Mouse (Mus musculus): Measurements from ENCODE around the gene Foxp3. TPM values are rescaled to one million over a fixed set of nuclear protein-coding genes. Genes with fewer than 3 reads are reported as not detected.
A peak's percentile ranks its signal among the peaks of the same experiment; 100 is the strongest.

The Foxp3 gene
- polyA plus RNA-seq, 1 experiment from 2014 or later: not detected

DNA sequence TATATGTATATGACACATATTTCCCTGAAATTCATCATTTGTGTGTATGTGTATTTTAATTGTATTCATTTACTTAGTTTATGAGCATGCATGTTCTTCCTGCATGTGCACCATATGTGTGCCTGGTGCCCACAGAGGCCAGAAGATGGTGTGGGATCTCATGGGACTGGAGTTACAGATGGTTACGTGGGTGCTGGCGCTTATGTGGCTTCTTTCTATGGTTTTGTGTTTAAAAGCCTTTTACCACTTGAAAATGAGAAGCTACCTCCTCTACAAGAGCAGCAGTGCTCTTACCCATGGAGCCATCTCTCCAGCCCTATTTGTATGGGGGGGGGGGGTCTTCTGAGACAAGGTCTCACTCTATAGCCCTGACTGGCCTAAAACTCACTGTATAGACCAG lies 7.7 kb downstream of the Foxp3 start:
- Histone ChIP-seq H3K4me2 (replicated peaks) (no peak overlapping the region), H3K27ac (no peak overlapping the region), H3K9ac (no peak overlapping the region), H3K36me3 (no peaks in the 10 kb centered on the region), H3K27me3 (no peaks in the 10 kb centered on the region), H3K9me3 (replicated peaks) (no peaks in the 10 kb centered on the region), H3K4me1 (no peaks in the 10 kb centered on the region), H3K4me3 (no peak overlapping the region)
- WGBS: 82% methylated on average over 2 of the region's 2 CpGs
- no peak for ATAC-seq (ENCODE audit: low FRiP score)

DNA sequence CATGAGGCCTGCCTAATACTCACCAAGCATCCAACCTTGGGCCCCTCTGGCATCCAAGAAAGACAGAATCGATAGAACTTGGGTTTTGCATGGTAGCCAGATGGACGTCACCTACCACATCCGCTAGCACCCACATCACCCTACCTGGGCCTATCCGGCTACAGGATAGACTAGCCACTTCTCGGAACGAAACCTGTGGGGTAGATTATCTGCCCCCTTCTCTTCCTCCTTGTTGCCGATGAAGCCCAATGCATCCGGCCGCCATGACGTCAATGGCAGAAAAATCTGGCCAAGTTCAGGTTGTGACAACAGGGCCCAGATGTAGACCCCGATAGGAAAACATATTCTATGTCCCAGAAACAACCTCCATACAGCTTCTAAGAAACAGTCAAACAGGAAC lies 10.4 kb downstream of the Foxp3 start:
- WGBS: 95% methylated on average over 9 of the region's 11 CpGs
- Histone ChIP-seq H3K4me1 (no peaks in the 10 kb centered on the region), H3K27ac (no peak overlapping the region), H3K4me3 (no peak overlapping the region), H3K36me3 (no peaks in the 10 kb centered on the region), H3K4me2 (replicated peaks) (no peak overlapping the region), H3K9me3 (replicated peaks) (no peaks in the 10 kb centered on the region), H3K27me3 (no peaks in the 10 kb centered on the region), H3K9ac (no peak overlapping the region)
- ATAC-seq (ENCODE audit: low FRiP score): no peak

DNA sequence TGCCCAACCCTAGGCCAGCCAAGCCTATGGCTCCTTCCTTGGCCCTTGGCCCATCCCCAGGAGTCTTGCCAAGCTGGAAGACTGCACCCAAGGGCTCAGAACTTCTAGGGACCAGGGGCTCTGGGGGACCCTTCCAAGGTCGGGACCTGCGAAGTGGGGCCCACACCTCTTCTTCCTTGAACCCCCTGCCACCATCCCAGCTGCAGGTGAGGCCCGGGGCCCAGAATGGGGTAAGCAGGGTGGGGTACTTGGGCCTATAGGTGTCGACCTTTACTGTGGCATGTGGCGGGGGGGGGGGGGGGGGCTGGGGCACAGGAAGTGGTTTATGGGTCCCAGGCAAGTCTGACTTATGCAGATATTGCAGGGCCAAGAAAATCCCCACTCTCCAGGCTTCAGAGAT lies 12.9 kb downstream of the Foxp3 start:
- Histone ChIP-seq H3K9ac (no peak overlapping the region), H3K9me3 (replicated peaks) (no peaks in the 10 kb centered on the region; the same call in 1 of the 2 replicates), H3K4me2 (replicated peaks) (no peak overlapping the region), H3K27me3 (no peaks in the 10 kb centered on the region), H3K4me1 (no peaks in the 10 kb centered on the region), H3K36me3 (no peaks in the 10 kb centered on the region), H3K4me3 (no peak overlapping the region), H3K27ac (no peak overlapping the region)
- no peak for ATAC-seq (ENCODE audit: low FRiP score)
- WGBS: 71% methylated on average over 4 of the region's 5 CpGs

DNA sequence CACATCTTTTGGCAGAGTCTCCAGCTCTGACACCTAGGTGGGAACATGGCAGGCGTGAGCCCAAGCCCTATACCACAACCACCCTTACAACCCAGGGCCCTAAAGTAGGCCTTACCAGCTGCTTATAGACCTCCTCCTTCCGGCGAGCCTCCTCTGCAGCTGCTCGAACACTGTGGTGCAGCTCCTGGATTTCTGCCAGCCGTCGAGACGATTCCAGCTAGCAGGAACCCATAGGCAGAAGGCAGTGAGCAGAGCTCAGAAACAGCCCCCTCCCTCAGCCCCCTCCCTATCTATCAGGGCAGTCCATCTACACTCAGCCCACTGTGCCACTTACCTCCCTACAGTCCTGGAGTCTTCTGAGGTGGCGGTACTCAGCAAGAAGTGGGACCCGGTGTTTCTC lies 21.9 kb downstream of the Foxp3 start:
- H3K9me3 ChIP-seq (replicated peaks): no peaks in the 10 kb centered on the region; the same call in 1 of the 2 replicates
- no peak overlapping the region for H3K4me3 ChIP-seq
- no peak overlapping the region for H3K9ac ChIP-seq
- H3K4me2 ChIP-seq (replicated peaks): no peak overlapping the region
- H3K36me3 ChIP-seq: peaks cover 19% of the 10 kb centered on the region
- H3K4me1 ChIP-seq: no peaks in the 10 kb centered on the region
- WGBS: 90% methylated on average over 9 of the region's 9 CpGs
- H3K27ac ChIP-seq: no peak overlapping the region
- ATAC-seq (ENCODE audit: low FRiP score): no peak
- H3K27me3 ChIP-seq: no peaks in the 10 kb centered on the region

DNA sequence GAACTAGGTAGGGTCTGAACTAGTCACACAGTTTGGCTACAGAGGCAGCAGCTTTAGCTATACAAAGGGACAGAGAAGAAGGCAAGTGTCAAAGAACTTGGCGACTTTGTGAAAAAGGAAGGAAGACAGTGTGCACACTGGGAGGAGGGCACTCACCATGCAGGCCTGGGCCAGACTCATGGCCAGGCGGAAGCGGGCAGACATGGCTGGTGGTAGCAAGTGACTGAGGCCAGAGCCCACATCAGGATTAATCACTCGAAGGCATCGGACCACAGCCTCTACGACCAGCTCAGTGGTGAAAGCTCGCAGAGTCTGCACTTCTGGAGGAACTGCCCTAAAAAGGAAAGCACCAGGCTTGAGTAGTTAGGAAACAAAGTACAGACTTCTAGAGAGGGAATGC lies 30.6 kb downstream of the Foxp3 start:
- H3K9me3 ChIP-seq (replicated peaks): 0 out of 2 replicates have a peak, but pooled peaks cover 3% of the 10 kb centered on the region
- H3K36me3 ChIP-seq: peaks cover 3% of the 10 kb centered on the region; the same call in 1 of the 2 replicates
- no peaks in the 10 kb centered on the region for H3K27me3 ChIP-seq
- H3K4me1 ChIP-seq: 0 out of 2 replicates have a peak, but pooled peaks cover 2% of the 10 kb centered on the region
- H3K27ac ChIP-seq: no peak overlapping the region
- no peak for ATAC-seq (ENCODE audit: low FRiP score)
- peak overlapping the region; percentile 53 for H3K4me2 ChIP-seq (replicated peaks)
- no peak overlapping the region for H3K4me3 ChIP-seq
- H3K9ac ChIP-seq: no peak overlapping the region
- WGBS: 90% methylated on average over 7 of the region's 7 CpGs

DNA sequence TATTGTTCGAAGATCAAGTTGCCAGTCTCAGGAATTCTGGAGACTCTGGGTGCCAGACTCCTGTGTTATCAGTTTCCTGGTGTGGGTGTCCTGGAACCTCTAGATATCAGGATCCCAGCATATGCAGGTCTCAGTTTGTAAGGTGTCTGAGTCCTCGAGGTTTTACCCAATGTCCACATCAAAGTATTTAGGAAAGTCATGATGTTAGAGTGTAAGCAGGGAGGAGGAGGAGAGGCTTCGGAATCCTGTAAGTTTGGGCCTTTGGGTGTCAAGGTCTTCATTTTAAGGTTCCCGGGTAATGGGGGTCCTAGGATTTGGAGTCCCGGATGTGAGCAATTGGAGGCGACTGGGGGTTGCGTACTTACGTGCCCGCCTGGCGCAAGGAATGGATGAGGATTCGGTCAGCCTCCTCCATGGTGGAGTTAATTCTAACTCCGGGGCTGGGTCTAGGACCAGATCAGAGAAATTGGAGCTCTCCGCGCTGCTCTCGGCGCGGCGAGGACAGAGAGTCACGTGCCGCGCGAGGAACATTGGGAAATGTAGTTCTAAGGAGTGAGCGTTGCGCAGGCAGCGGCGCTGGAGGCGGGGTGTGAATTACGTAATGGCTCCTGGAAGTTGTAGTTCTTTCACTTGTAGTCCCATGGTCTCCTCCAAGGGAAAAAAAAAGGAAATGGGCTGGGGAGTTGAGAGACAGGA lies 31.6 kb downstream of the Foxp3 start, which contains the start of gene Ccdc22:
Gene Ccdc22, minus strand, starts transcription at position 639 of the 696 bp plus-strand sequence.
- no peak within 1 kb of the TSS for H3K27ac ChIP-seq
- peak within 1 kb of the TSS; percentile 53 for H3K4me2 ChIP-seq (replicated peaks)
- WGBS: 27% methylated on average over 28 of the region's 28 CpGs
- peak within 1 kb of the TSS; percentile 50 for H3K9ac ChIP-seq
- 0 out of 2 replicates have a peak, but pooled peaks cover 2% of the 10 kb centered on the region for H3K4me1 ChIP-seq
- peak within 1 kb of the TSS; percentile 42 for H3K4me3 ChIP-seq
- no peaks in the 10 kb centered on the region for H3K36me3 ChIP-seq
- H3K9me3 ChIP-seq (replicated peaks): 0 out of 2 replicates have a peak, but pooled peaks cover 3% of the 10 kb centered on the region
- ATAC-seq (ENCODE audit: low FRiP score): peak; percentile 88
- H3K27me3 ChIP-seq: no peaks in the 10 kb centered on the region

DNA sequence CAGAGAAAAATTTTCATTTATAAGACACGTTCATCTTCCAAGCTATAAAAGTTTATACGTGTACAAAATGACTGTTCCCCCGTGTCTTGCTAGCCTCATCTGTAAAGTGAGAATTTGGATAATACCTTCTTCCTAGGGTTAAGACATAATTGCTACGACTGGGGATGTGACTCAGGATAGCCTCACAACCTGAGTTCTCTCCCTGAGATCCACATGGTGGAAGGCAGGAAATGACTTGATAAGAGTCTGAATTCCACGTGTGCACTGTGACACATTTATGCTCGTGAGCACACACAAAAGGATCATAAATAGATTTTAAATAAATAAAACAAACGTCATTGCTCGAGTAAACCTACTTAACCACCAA lies 32.1 kb downstream of the Foxp3 start:
- Histone ChIP-seq H3K9ac (no peak overlapping the region), H3K36me3 (no peaks in the 10 kb centered on the region), H3K4me1 (0 out of 2 replicates have a peak, but pooled peaks cover 2% of the 10 kb centered on the region), H3K4me2 (replicated peaks) (no peak overlapping the region), H3K4me3 (no peak overlapping the region), H3K27me3 (no peaks in the 10 kb centered on the region), H3K9me3 (replicated peaks) (0 out of 2 replicates have a peak, but pooled peaks cover 3% of the 10 kb centered on the region), H3K27ac (no peak overlapping the region)
- ATAC-seq (ENCODE audit: low FRiP score): peak; percentile 51; the same call in 1 of the 2 replicates
- WGBS: 53% methylated on average over 8 of the region's 8 CpGs

DNA sequence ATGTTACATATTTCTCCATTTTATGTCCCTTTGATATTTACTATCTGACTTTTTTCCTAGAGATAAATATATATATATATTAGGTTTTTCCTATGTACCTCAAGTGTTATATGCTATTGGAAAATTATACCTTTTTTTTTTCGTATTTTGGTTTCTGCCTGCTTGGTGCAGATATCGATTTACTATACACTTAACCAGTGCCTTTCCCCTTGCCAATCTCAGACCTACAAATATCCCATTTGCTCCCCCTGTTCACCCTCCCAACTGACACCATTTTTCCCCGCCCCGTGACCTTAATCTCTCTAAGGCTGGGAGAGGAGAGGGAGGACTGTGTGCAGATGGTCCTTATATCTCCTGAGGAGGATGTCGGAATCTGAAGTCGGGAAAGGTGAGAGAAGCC lies 33.3 kb downstream of the Foxp3 start, which contains the start of gene Cacna1f:
Gene Cacna1f, plus strand, starts transcription at position 301 of the 400 bp plus-strand sequence.
- no peak within 1 kb of the TSS for H3K27ac ChIP-seq
- 66% methylated on average over 6 of the region's 6 CpGs for WGBS
- H3K9ac ChIP-seq: no peak within 1 kb of the TSS
- H3K9me3 ChIP-seq (replicated peaks): 0 out of 2 replicates have a peak, but pooled peaks cover 3% of the 10 kb centered on the region
- H3K36me3 ChIP-seq: no peaks in the 10 kb centered on the region
- ATAC-seq (ENCODE audit: low FRiP score): no peak
- no peak within 1 kb of the TSS for H3K4me2 ChIP-seq (replicated peaks)
- H3K4me1 ChIP-seq: 0 out of 2 replicates have a peak, but pooled peaks cover 2% of the 10 kb centered on the region
- H3K27me3 ChIP-seq: no peaks in the 10 kb centered on the region
- no peak within 1 kb of the TSS for H3K4me3 ChIP-seq

DNA sequence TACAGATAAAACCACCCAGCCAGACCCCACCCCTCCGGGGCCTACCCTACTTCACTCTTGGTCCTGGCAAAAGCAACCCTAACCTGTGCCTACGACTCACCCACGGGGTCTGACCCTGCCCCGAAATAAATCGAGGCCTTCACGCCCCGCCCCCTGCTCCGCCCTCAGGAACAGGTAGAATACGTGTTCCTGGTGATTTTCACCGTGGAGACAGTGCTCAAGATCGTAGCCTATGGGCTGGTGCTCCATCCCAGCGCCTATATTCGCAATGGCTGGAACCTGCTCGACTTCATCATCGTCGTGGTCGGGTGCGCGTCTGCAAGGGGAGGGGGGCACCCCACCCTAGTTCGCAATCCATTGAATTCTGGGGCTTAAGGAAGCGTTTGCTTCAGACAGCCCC lies 36.6 kb downstream of the Foxp3 start:
- no peaks in the 10 kb centered on the region for H3K27me3 ChIP-seq
- no peak overlapping the region for H3K27ac ChIP-seq
- H3K4me2 ChIP-seq (replicated peaks): peak overlapping the region; percentile 64
- no peaks in the 10 kb centered on the region for H3K36me3 ChIP-seq
- WGBS: 21% methylated on average over 21 of the region's 21 CpGs
- ATAC-seq (ENCODE audit: low FRiP score): no peak
- no peaks in the 10 kb centered on the region for H3K4me1 ChIP-seq
- H3K9me3 ChIP-seq (replicated peaks): 0 out of 2 replicates have a peak, but pooled peaks cover 3% of the 10 kb centered on the region
- peak overlapping the region; percentile 43 for H3K9ac ChIP-seq
- peak overlapping the region; percentile 37 for H3K4me3 ChIP-seq

DNA sequence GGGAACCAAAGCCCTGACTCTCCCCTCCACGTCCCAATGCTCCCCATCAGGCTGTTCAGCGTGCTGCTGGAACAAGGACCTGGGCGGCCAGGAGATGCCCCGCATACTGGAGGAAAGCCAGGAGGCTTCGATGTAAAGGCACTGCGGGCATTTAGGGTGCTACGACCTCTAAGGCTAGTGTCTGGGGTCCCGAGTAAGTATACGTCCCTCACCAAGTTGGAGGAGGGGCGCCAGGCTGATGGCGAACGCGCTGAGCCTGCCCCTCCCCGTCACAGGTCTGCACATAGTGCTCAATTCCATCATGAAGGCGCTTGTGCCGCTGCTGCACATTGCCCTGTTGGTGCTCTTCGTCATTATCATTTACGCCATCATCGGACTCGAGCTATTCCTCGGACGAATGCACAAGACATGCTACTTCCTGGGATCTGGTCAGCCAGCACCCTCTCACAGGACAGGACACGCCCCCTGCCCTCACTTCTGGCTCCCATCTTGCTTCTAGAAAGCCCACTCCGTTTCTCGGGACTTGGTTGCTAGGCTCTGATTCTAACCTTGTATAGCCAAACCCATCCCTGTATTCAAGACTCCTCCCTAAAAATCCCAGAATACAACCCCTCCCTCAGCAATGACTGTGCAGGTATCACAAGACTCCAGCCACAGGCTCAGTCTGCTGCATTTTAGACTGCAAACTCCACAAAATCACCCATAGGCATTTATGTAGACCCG lies 37.3 kb downstream of the Foxp3 start:
- Histone ChIP-seq H3K4me2 (replicated peaks) (peak overlapping the region; percentile 64), H3K4me3 (peak overlapping the region; percentile 37), H3K9ac (peak overlapping the region; percentile 43), H3K27me3 (no peaks in the 10 kb centered on the region), H3K4me1 (no peaks in the 10 kb centered on the region), H3K36me3 (no peaks in the 10 kb centered on the region), H3K27ac (no peak overlapping the region), H3K9me3 (replicated peaks) (0 out of 2 replicates have a peak, but pooled peaks cover 3% of the 10 kb centered on the region)
- WGBS: 16% methylated on average over 25 of the region's 26 CpGs
- ATAC-seq (ENCODE audit: low FRiP score): peak; percentile 29; the same call in 1 of the 2 replicates

DNA sequence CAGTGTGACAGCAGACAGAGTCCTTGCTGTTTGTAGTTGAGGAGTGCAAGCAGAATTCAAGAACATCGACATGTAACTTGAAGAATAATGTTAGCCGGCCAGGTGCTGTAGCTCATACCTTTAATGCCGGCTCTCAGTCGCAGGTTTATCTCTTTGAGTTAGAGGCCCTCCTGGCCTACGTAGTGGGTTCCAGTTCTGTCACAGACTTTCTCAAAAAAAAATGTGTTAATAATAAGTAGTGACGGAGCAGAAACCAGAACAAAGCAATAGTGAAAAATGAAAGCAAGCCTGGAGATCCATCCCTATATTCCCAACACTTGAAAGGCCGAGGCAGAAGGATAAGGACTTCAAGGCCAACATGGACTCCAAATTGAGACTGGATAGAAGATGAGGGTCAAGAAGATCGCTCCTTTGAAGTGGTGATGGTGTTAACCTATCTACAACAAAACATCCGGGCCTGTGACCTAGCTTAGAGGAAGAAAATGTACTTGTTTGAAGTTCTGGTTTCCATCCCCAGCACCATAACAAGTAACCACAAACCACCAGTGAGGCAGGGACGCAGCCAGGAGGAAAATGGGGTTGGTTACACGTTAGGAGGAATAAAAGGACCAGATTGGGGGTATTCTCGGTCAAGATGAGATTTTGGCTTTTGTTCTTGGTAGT lies 44.6 kb downstream of the Foxp3 start:
- no peaks in the 10 kb centered on the region for H3K9me3 ChIP-seq (replicated peaks)
- H3K9ac ChIP-seq: no peak overlapping the region
- H3K4me3 ChIP-seq: no peak overlapping the region
- H3K27ac ChIP-seq: no peak overlapping the region
- H3K27me3 ChIP-seq: no peaks in the 10 kb centered on the region
- WGBS: 76% methylated on average over 12 of the region's 12 CpGs
- ATAC-seq (ENCODE audit: low FRiP score): no peak
- no peaks in the 10 kb centered on the region for H3K36me3 ChIP-seq
- H3K4me2 ChIP-seq (replicated peaks): no peak overlapping the region
- no peaks in the 10 kb centered on the region for H3K4me1 ChIP-seq

DNA sequence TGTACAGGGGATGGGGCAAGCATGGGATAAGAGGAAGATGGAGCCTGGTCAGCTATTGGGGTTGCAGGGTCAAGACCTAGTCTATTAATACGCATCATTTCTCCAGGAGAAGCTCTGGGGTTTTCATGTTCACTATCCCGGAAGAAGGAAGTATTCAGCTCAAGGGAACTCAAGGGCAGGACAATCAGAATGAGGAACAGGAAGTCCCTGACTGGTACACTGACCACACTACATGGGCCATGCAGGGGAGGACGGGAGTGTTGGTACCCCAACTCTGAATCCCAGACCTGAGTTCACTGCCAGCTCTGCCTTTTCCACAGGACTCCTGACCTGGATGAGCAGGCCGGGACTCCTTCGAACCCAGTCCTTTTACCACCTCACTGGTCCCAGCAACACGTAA lies 59.1 kb downstream of the Foxp3 start:
- Histone ChIP-seq H3K9ac (no peak overlapping the region), H3K4me1 (no peaks in the 10 kb centered on the region), H3K36me3 (no peaks in the 10 kb centered on the region), H3K4me2 (replicated peaks) (no peak overlapping the region), H3K9me3 (replicated peaks) (no peaks in the 10 kb centered on the region), H3K27ac (no peak overlapping the region), H3K4me3 (no peak overlapping the region), H3K27me3 (no peaks in the 10 kb centered on the region)
- 89% methylated on average over 6 of the region's 6 CpGs for WGBS
- no peak for ATAC-seq (ENCODE audit: low FRiP score)

Measured in hindbrain, embryonic 12.5 days (tissue).